Mouse (Mus musculus): ENCODE data around the gene Elp5.

Gene Elp5

GRCm38 (mm10) chr11:69990850-69991691, 8.8 kb upstream of the Elp5 start, which contains the start of gene Gabarap:
TSS of gene Gabarap (plus strand) at chr11:69991143.
- DNase-seq (ENCODE audit: low read depth, low spot score): peak; percentile 98
- H3K27me3 ChIP-seq (ENCODE audit: control insufficient read depth, insufficient read depth, low read length, poor library complexity, severe bottlenecking): no peaks in the 10 kb centered on the region; the same call in 1 of the 2 replicates

GRCm38 (mm10) chr11:69989949-69990348, 7.6 kb upstream of the Elp5 start:
- DNase-seq (ENCODE audit: low read depth, low spot score): no peak
- Histone ChIP-seq H3K27me3 (ENCODE audit: control insufficient read depth, insufficient read depth, low read length, poor library complexity, severe bottlenecking) (no peaks in the 10 kb centered on the region; the same call in 1 of the 2 replicates), H3K36me3 (ENCODE audit: control insufficient read depth, insufficient read depth, low read length, poor library complexity, severe bottlenecking) (peaks cover 19% of the 10 kb centered on the region)

More at GRCm38 (mm10) chr11:69990850-69991691, 8.8 kb upstream of the Elp5 start, which contains the start of gene Gabarap:
- H3K36me3 ChIP-seq (ENCODE audit: control insufficient read depth, insufficient read depth, low read length, poor library complexity, severe bottlenecking): peaks cover 18% of the 10 kb centered on the region

DNA sequence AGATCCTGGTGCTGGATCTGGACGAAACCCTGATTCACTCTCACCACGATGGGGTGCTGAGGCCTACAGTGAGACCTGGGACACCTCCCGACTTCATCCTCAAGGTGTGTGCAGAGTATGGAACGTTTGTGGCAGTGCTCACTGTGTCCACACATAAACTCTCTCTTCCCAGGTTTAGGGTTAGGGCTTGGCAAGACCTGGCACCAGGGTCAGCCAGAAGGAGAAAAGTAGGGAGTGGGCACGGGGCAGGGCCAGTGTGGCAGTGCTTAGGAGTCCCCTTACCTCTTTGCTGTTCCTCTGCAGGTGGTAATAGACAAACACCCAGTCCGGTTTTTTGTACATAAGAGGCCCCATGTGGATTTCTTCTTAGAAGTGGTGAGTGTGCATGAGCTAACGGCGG, 2.1 kb upstream of the Elp5 start:
- DNase-seq (ENCODE audit: low read depth, low spot score): no peak
- H3K27me3 ChIP-seq (ENCODE audit: control insufficient read depth, insufficient read depth, low read length, poor library complexity, severe bottlenecking): no peaks in the 10 kb centered on the region; the same call in 1 of the 2 replicates
- H3K36me3 ChIP-seq (ENCODE audit: control insufficient read depth, insufficient read depth, low read length, poor library complexity, severe bottlenecking): peaks cover 13% of the 10 kb centered on the region

DNA sequence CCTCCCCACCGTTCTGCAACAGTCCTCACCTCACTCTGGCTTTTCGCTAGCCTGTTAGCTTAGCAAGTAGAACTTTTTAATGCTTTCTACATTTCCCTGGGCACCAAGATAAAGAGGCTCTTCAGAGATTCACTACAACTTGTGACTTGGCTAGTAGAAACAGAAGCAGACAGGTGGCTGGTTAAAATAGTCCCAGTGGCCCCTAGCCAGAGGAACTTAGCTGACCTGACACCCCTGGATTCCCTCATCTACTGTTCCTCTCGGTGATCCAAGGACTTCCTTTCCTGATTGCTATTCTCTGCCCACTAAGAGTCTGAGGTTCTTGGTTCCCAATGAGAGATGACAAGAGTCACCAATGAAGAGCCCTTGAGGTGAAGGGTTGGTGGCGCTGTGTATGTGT, 1.1 kb upstream of the Elp5 start:
- no peak for DNase-seq (ENCODE audit: low read depth, low spot score)
- Histone ChIP-seq H3K27me3 (ENCODE audit: control insufficient read depth, insufficient read depth, low read length, poor library complexity, severe bottlenecking) (no peaks in the 10 kb centered on the region; the same call in 1 of the 2 replicates), H3K36me3 (ENCODE audit: control insufficient read depth, insufficient read depth, low read length, poor library complexity, severe bottlenecking) (peaks cover 10% of the 10 kb centered on the region)

DNA sequence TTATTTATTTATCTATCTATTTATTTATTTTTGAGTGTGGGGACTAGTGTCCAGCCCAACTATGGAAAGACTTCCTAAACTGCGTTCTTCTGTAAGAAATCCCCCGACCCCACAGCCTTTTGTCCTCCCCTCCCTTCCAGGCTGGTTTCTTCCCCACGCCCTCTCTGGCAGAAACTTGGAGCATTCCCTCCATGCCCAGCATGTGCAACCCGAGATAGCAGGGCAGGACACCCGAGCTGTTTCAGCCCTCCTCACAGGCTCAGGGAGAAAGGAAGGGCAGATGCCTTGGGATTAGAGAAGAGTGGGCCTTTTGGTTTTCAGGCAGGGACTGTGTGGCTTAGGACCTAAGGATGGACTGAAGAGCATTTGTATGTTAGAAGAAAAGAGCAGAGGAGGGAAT, 560 bp upstream of the Elp5 start:
- H3K36me3 ChIP-seq (ENCODE audit: control insufficient read depth, insufficient read depth, low read length, poor library complexity, severe bottlenecking): peaks cover 10% of the 10 kb centered on the region
- H3K27me3 ChIP-seq (ENCODE audit: control insufficient read depth, insufficient read depth, low read length, poor library complexity, severe bottlenecking): no peaks in the 10 kb centered on the region; the same call in 1 of the 2 replicates
- DNase-seq (ENCODE audit: low read depth, low spot score): no peak

DNA sequence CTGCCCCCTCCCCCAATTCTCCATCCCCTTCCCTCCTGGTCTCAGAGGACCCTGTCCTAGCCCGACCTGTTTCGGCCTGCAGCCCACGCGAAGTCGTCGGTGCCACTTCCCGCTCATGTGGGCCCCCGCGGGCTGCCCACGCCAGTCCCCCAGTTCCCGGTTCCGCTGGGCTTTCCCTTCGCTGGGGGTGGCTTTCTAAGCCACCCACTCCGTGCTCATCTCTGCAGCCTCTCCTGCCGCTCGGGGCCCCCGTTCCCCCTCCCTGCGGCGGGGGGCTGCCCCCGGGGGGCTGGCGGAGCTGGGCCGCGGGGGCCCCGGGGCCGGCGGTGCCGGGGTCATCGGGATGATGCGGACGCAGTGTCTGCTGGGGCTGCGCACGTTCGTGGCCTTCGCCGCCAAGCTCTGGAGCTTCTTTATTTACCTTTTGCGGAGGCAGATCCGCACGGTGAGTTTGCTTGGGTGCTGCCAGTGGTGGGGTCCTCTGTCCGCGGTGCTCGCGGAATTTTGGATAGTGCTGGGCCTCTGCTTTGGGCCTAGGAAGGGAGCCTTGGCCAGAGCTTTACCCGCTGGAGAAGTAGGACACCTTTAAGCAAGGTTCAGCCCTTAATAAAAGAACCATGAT, 1.1 kb downstream of the Elp5 start, which contains the start of gene Ctdnep1:
Gene Ctdnep1 (plus strand): TSS at position 16 of the 622 bp plus-strand sequence.
- Histone ChIP-seq H3K36me3 (ENCODE audit: control insufficient read depth, insufficient read depth, low read length, poor library complexity, severe bottlenecking) (peaks cover 11% of the 10 kb centered on the region), H3K27me3 (ENCODE audit: control insufficient read depth, insufficient read depth, low read length, poor library complexity, severe bottlenecking) (no peaks in the 10 kb centered on the region; the same call in 1 of the 2 replicates)
- no peak for DNase-seq (ENCODE audit: low read depth, low spot score)

DNA sequence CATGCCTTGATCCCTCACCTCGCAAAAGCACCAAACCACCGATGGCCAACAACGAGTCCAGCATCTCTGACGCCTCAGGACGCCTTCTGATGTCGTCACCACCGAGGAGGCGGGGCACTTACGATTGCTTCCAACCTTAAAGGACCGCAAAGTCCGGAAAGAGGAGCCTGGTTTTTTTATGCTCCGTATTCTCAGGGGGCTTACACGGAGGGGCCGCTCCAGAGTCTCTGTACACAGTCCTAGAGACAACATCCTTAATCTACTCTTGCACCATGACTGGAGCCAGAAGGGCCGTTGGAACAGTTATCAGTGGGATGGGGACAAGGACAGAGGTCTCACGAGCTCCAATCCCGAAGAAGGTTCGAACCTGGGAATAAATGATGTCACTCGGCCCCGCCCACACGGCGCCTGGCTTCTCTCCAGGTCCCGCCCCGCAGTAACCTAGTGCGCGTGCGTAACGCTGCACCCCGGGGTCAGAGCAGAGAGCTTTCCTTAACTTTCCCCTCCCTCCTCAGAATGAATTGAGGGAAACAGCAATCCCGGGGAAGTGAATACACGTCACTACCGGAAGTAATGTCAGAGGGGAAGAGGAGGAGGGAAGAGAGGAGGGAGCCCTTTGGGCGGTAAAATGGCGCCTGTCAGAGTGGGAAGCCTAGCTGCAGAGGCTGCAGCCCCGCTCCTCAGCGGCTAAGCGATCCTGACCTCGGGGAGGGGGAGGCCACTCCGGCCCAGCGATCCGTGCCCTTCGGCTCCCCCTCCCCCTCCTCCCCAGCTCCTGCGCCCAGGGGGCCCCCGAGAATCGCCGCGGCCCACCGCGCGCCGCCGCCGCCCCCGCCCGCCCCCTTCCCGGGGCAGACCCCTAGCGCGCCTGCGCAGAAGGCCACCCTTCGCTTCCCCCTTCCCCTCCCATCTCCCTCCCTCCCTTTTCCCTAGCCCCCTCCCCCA, 1.8 kb downstream of the Elp5 start:
- peak; percentile 90 for DNase-seq (ENCODE audit: low read depth, low spot score)
- Histone ChIP-seq H3K27me3 (ENCODE audit: control insufficient read depth, insufficient read depth, low read length, poor library complexity, severe bottlenecking) (no peaks in the 10 kb centered on the region; the same call in 1 of the 2 replicates), H3K36me3 (ENCODE audit: control insufficient read depth, insufficient read depth, low read length, poor library complexity, severe bottlenecking) (peaks cover 11% of the 10 kb centered on the region)

DNA sequence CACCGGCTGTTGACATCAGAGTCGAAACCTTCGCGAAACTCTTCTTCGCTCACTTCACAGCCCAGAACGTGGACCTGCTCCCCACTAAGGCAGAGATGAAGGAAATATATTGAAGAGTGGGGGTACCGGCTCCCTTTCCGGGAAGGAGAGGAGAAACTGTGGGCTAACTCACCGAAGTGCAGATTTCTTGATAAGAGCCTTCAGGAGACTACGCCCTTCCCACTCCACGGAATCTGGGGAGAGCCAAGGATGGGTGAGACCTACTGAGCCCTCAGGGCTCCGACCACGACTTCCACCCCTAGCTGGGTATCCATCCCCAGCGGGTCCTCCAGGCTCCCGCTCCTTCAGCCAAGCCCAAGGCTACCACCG, 2.5 kb downstream of the Elp5 start:
- Histone ChIP-seq H3K27me3 (ENCODE audit: control insufficient read depth, insufficient read depth, low read length, poor library complexity, severe bottlenecking) (no peaks in the 10 kb centered on the region; the same call in 1 of the 2 replicates), H3K36me3 (ENCODE audit: control insufficient read depth, insufficient read depth, low read length, poor library complexity, severe bottlenecking) (peaks cover 13% of the 10 kb centered on the region)
- DNase-seq (ENCODE audit: low read depth, low spot score): no peak

DNA sequence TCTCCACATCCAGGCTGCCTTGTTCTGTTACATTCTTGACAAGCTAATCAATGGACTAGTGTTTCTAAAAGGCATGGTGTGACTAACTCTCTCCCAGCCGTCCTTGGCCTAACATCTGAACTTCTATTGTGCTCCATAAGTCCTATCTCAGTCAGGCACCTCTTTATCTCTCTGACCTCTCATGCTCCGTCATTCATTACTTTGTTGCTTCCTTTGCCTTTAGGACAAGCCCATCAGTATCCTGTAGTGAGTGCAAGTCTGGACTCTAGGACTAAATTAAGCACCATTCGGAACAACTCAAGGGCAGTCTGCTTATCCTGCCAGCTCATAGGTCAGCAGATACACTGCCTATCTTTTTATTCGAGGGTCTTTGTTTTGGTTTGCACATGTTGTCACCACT, 6.0 kb downstream of the Elp5 start:
- Histone ChIP-seq H3K36me3 (ENCODE audit: control insufficient read depth, insufficient read depth, low read length, poor library complexity, severe bottlenecking) (peaks cover 9% of the 10 kb centered on the region; the same call in 1 of the 2 replicates), H3K27me3 (ENCODE audit: control insufficient read depth, insufficient read depth, low read length, poor library complexity, severe bottlenecking) (no peaks in the 10 kb centered on the region; the same call in 1 of the 2 replicates)
- no peak for DNase-seq (ENCODE audit: low read depth, low spot score)

DNA sequence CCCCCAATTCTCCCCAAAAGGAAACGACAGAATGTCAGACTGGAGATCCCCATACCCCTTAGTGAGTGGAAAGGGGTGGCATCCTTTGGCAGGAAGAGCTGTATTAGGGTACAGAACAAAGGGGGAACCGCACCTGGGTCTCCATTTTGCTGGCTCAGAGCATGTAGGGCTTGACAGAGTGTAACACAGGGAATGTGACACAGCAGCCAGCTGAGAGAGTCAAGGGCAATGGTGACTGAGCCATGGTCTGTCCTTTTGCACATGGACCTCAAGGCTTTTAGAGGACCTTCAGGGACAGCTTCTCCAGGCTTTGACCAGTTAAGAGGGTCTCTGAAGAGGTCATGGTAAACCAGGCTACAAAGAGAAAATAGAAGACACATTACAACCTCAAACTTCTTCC, 7.4 kb downstream of the Elp5 start:
- no peak for DNase-seq (ENCODE audit: low read depth, low spot score)

DNA sequence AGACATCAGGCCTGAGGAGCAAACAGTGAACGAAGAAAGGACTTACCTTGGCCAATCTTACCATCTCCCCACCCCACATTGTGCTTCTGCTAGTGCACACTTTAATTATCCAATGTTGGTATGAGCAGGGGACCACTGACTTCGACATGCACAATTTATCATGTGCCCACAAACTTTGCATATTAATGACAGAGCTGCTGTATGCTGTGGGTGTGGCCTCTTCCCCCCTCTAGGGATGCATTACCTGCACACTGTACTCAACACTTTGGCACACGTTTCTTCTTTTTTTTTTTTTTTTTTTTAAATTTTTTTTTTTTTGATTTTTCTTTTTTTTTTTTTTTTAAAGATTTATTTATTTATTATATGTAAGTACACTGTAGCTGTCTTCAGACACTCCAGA, 11.5 kb downstream of the Elp5 start:
- no peaks in the 10 kb centered on the region for H3K27me3 ChIP-seq (ENCODE audit: control insufficient read depth, insufficient read depth, low read length, poor library complexity, severe bottlenecking)
- H3K36me3 ChIP-seq (ENCODE audit: control insufficient read depth, insufficient read depth, low read length, poor library complexity, severe bottlenecking): peaks cover 6% of the 10 kb centered on the region; the same call in 1 of the 2 replicates
- DNase-seq (ENCODE audit: low read depth, low spot score): peak; percentile 51

More for the DNA sequence above, 7.4 kb downstream of the Elp5 start:
- Histone ChIP-seq H3K27me3 (ENCODE audit: control insufficient read depth, insufficient read depth, low read length, poor library complexity, severe bottlenecking) (no peaks in the 10 kb centered on the region; the same call in 1 of the 2 replicates), H3K36me3 (ENCODE audit: control insufficient read depth, insufficient read depth, low read length, poor library complexity, severe bottlenecking) (peaks cover 9% of the 10 kb centered on the region; the same call in 1 of the 2 replicates)

DNA sequence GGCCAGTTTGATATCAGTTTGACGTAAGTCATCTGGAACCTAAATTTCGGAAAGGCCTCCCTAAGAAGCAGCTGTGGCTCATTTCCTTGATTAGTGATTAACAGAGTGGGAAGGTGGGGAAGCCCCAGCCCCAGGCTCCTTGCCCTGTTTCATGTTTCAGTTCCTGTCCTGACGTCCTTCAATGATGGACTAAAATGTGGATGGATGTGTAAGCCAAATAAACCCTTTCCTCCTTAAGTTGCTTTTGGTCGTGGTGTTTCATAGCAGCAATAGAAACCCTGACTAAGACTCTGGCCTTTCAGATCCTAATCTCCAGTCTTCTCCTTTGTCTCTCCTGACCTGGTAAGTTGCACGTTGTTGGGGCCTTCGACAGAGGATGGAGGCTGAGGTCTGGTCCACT, 12.1 kb downstream of the Elp5 start:
- peak; percentile 47 for DNase-seq (ENCODE audit: low read depth, low spot score)
- Histone ChIP-seq H3K27me3 (ENCODE audit: control insufficient read depth, insufficient read depth, low read length, poor library complexity, severe bottlenecking) (no peaks in the 10 kb centered on the region), H3K36me3 (ENCODE audit: control insufficient read depth, insufficient read depth, low read length, poor library complexity, severe bottlenecking) (peaks cover 4% of the 10 kb centered on the region; the same call in 1 of the 2 replicates)

DNA sequence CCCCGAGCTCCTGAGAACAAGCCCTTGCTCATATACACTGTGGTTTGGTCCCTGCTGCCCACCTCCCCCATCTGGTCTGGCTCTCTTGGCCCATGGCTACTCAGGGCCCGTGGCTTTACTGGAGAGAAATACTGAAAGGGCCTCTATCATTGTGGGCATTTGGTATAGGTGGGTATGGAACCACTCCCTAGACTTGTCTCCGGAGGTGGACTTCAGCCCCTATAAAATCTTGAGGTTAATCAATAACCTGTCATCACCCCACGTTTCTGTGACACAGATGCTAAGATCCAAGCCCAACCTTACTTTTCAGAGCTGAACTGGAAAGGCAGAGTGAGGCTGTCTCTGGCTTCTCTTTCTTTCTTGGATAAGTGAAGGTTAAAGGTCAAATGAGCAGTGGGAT, 13.5 kb downstream of the Elp5 start:
- Histone ChIP-seq H3K36me3 (ENCODE audit: control insufficient read depth, insufficient read depth, low read length, poor library complexity, severe bottlenecking) (no peaks in the 10 kb centered on the region; the same call in 1 of the 2 replicates), H3K27me3 (ENCODE audit: control insufficient read depth, insufficient read depth, low read length, poor library complexity, severe bottlenecking) (no peaks in the 10 kb centered on the region)
- DNase-seq (ENCODE audit: low read depth, low spot score): no peak

- Histone ChIP-seq H3K27me3 (ENCODE audit: control insufficient read depth, insufficient read depth, low read length, poor library complexity, severe bottlenecking) (no peaks in the 10 kb centered on the region), H3K36me3 (ENCODE audit: control insufficient read depth, insufficient read depth, low read length, poor library complexity, severe bottlenecking) (no peaks in the 10 kb centered on the region; the same call in 1 of the 2 replicates)
- DNase-seq (ENCODE audit: low read depth, low spot score): no peak
Observed at GRCm38 (mm10) chr11:69966860-69967517, 15.3 kb downstream of the Elp5 start.
